Mouse (Mus musculus): ENCODE results near the gene Abl1.

- TF ChIP-seq MAX (IDR thresholded peaks at IDR 0.05; ENCODE audit: low read length) = no peak
- no peak for TF ChIP-seq CTCF (conservative IDR thresholded peaks at IDR 0.05 in 1 of 2, IDR thresholded peaks at IDR 0.05 in 1 of 2; ENCODE audit: low read depth in 2 of 2, low read length in 2 of 2)
- no peak for TF ChIP-seq EP300 (IDR thresholded peaks at IDR 0.05; ENCODE audit: low read length)
- TF ChIP-seq POLR2A (IDR thresholded peaks at IDR 0.05; ENCODE audit: low read depth, low read length) = no peak
- no peak for TF ChIP-seq GABPA (IDR thresholded peaks at IDR 0.05; ENCODE audit: insufficient replicate concordance, low read depth, low read length)
- TF ChIP-seq MAFK (IDR thresholded peaks at IDR 0.05; ENCODE audit: insufficient replicate concordance, low read length) = no peak
- TF ChIP-seq SMC3 (IDR thresholded peaks at IDR 0.05; ENCODE audit: low read depth, low read length) = no peak
- TF ChIP-seq NRF1 (IDR thresholded peaks at IDR 0.05; ENCODE audit: low read depth, low read length) = no peak
- no peak for TF ChIP-seq RAD21 (IDR thresholded peaks at IDR 0.05; ENCODE audit: low read depth, low read length)
Measured at GRCm38 (mm10) chr2:31712716-31713115, 24.5 kb downstream of the Abl1 start.

Data from CH12.LX (cell line).